Mouse (Mus musculus) cerebellum, adult (tissue): Measurements from ENCODE around the gene Ephb1.

Experiments used
- ATAC-seq: cut with Nextera tagmentation; 2 replicates; pipeline ENCODE4 v1.9.2; 2017; ENCODE audit warnings: mild to moderate bottlenecking, moderate library complexity, mixed read lengths; ENCODE audit not compliant: insufficient number of reproducible peaks, low FRiP score, low TSS enrichment

Ephb1 gene

DNA sequence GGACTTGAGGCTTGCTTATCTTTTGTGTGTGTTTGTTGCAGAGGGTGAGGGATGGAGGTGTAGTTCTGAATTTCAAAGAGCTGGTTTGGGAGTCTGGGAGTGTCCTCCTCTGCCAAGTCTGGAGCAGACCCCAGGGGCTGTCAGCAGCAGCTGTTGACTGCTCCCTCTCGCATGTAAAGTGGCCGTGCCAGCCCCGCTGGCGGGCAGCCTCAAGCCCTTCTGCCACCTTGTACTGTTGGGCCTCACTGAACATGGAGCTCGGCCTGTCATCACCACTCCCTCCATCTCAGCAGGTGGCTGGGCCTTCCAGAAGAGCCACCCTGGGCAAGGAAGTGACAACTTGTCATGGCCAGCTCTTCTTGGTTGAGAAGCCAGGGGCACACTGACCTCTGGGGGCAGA lies 415.5 kb downstream of the Ephb1 start:
- no peak for ATAC-seq

- no peak for ATAC-seq
Measured at GRCm38 (mm10) chr9:101938066-101938465, 416.4 kb downstream of the Ephb1 start.

DNA sequence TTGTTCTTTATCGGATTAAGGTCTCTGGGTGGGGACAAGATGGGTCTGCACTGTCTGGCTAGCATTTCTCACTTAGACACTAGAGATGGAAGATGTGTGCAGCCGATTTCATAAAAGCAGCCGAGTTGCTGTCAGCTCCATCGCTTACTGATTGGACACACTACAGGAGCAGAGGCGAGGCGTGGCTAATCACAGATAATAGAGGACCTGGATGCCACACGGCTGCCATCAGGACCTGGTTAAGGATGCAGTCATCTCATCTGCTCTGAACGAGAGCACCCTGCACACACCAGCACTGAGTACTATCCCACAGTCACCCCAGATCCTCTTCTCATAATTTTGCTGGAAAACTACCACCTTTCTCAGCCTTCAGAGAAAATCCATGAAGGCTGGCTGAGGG lies 419.6 kb downstream of the Ephb1 start:
- no peak for ATAC-seq

- no peak for ATAC-seq
Measured at GRCm38 (mm10) chr9:101933946-101934573, 420.4 kb downstream of the Ephb1 start.

DNA sequence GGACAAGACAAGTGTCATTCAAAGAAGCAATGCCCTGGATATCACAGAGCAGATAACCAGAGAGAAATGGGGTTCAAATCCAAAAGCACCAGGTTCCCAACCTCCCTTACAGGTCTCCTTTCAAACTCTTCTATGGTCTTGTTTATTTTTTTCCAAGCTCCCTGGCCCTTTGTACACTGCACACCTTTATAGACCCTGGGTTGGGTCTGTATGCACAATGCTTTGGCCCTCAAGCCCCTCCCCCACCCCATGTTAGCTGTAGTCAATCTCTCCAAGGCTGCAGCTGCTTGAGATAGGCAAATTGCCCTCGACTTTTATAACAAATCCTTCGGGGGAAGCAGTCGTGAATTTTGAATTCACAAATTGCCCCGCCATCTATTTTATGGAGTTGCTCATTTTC lies 429.7 kb downstream of the Ephb1 start:
- ATAC-seq = no peak

DNA sequence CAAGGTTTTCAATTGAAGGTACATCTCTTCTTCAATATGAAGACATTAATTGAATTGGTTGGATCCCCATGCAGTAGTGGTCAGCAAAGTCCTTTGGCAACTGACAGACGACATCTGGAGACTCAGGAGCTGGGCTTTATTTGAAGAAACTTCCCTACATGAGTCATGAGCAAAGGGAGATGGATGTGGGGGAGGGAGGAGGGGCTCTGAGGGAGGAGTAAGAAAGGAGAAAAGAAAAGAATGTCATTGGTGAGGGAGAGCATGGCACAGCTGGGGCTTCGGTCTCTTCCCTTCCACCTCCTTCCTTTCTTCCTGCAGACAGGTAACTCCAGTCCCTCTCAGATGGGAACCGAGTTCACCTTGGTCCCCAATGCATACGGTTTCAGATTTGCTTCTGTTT lies 431.6 kb downstream of the Ephb1 start:
- no peak for ATAC-seq

DNA sequence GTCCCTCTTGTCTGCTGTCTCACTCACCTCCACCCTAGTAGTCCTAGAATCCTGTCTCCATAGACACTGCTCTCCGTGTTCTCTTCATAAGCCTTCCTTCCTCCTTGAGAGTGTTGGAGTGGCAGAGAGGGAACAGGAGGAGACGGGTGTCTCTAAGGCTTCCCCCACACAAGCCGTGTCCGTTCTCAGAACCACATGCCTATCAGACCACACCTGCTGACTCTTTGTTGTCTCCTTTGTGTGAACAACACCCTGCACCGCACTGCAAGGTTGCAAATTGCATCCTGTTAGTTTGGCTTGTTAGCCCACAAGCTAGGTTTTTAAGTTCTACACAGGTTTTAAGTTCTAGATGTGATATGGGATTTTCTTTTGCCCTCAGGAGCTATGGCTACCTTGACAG lies 435.2 kb downstream of the Ephb1 start:
- ATAC-seq = no peak

DNA sequence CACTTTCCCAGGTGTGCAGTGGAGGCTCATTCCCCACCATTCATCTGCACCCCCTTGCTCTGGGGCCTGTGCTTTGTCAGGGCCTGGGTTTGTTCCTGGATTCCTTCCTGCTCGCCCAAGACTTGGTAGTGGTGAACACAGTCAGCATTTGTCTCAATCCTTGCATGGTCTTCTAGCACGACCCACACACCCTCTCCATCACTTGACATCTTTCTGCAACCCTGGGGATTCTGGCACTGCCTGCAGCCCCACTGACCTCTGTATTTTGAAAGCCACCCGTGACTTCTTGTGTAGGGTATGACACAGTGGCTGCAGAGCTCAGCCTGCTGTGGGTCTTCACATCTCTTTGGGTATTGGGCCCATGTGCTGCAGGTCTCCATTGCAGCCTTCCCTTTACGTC lies 435.7 kb downstream of the Ephb1 start:
- ATAC-seq = no peak

GRCm38 (mm10) chr9:101915082-101915481 lies 439.4 kb downstream of the Ephb1 start:
- ATAC-seq = no peak

- no peak for ATAC-seq
Measured at GRCm38 (mm10) chr9:101911176-101911866, 443.2 kb downstream of the Ephb1 start.

- no peak for ATAC-seq
Measured at GRCm38 (mm10) chr9:101909491-101909890, 445.0 kb downstream of the Ephb1 start.

DNA sequence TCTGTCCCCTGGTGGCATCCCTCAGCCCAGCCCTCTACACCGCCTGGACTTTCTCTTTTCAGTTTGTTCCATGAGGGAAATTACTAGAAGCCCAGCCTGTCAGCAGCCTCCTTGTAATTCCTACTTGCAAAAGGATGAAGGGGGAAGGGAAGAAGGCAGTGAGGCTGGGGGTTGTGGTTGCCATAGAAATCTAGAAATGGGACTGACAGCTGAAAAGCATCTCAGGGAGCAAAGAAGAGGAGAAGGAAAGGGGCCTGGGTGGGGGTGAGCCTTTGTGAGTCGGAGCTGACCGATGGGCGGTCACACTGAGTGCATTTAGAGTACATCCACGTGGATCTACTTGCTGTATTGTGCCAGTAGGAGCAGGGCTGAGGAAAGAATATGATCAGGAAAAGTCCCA lies 445.6 kb downstream of the Ephb1 start:
- ATAC-seq = no peak

GRCm38 (mm10) chr9:101907747-101908255 lies 446.7 kb downstream of the Ephb1 start:
- ATAC-seq = no peak

DNA sequence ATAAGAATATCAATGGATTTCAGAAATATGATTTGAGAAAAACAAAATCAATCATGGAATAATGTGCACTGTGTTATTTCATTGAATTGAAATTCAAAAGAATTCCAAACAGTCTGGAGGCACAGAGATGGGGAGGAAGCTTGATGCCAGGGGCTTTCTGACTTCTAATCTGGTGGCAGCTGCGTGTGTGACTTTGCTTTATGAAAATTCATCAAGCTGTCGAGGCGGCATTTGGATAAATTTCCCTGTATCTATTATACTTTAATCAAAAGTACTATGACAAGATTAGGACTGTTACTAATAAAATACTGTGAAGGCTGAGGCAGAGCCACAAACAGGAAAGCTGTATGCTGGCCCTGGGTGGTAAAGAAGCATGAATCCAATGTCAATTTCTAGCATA lies 451.1 kb downstream of the Ephb1 start:
- ATAC-seq = no peak

GRCm38 (mm10) chr9:101897851-101898250 lies 456.6 kb downstream of the Ephb1 start:
- no peak for ATAC-seq

GRCm38 (mm10) chr9:101883295-101883694 lies 471.2 kb downstream of the Ephb1 start:
- ATAC-seq = peak; percentile 85

DNA sequence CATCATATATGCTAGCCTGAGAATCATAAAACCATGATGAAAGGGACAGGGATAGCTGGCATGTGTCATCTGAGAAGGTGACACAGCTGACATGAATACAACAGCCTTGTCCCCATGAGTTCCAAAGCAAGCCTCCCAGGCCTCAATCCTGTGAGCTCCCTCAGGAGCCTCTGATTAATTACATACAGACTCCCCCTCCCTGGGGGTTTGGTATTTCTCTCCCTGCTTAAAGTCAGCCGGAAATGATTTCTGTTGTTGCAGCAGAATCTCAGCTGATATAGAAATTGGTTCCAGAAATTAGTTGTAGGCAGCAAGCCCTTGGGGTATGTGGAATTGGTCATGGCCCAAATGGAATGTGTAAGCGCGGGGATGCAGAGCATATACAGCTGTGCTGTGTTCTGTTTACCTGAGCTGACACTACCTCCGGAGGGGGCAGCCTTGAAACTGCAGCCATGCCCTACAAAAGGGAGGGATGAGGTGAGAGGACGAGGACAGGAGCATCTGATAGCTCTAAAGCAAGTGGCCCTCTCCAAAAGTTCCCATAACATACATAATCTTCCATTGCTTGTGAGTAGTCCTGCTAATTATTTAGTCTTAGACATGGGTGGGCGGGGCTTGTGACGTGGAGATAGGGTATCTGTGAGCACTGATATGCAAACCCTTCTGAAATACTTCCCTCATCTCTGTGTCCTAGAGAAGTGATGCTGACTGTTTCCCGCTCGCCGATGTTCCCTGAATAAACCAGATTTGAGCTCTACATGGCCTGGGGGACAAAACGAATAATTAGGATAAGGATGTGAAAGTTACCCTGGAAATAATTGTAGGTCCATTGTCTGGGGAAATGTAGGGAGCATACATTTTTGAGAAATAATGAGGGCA lies 477.1 kb downstream of the Ephb1 start:
- ATAC-seq = no peak

- ATAC-seq = no peak
Measured at GRCm38 (mm10) chr9:101875306-101875705, 479.2 kb downstream of the Ephb1 start.
